Mouse (Mus musculus) forebrain, embryonic 15.5 days (tissue): ENCODE data around the gene Ahdc1. TPM values are rescaled to one million over a fixed set of nuclear protein-coding genes. Genes with fewer than 3 reads are reported as not detected.
"Not testable (repeated sequence)": the region's sequence is repeated elsewhere in the genome, so short reads cannot be mapped to it uniquely, and the experiment has no call there.

Experiments used
- ATAC-seq: fragments of 200-750 bp; cut with Nextera tagmentation; replicated peaks from 2 replicates; pipeline ENCODE4 v1.8.0; 2017; ENCODE audit warnings: mild to moderate bottlenecking, moderate TSS enrichment, moderate library complexity
- H3K27ac ChIP-seq: fragments of 300-500 bp; sonication (generic); replicated peaks from 2 replicates; pipeline ENCODE4 v1.5.1; 2015; ENCODE audit warnings: mild to moderate bottlenecking, inconsistent platforms
- H3K27me3 ChIP-seq: fragments of 300-500 bp; sonication (generic); 2 replicates; pipeline ENCODE4 v1.6.1; 2015; ENCODE audit warnings: inconsistent platforms
- H3K36me3 ChIP-seq: fragments of 300-500 bp; sonication (generic); 2 replicates; pipeline ENCODE4 v1.6.1; 2015; ENCODE audit warnings: mild to moderate bottlenecking, inconsistent platforms
- H3K4me1 ChIP-seq: fragments of 300-500 bp; sonication (generic); 2 replicates; pipeline ENCODE4 v1.6.1; 2015; ENCODE audit warnings: inconsistent platforms
- H3K4me2 ChIP-seq: fragments of 300-500 bp; sonication (generic); replicated peaks from 2 replicates; pipeline ENCODE4 v1.6.1; 2015; ENCODE audit warnings: mild to moderate bottlenecking, inconsistent platforms
- H3K4me3 ChIP-seq: fragments of 300-500 bp; sonication (generic); 2 replicates; pipeline ENCODE4 v1.5.1; 2015; ENCODE audit warnings: mild to moderate bottlenecking, inconsistent platforms
- H3K9ac ChIP-seq: fragments of 300-500 bp; sonication (generic); replicated peaks from 2 replicates; pipeline ENCODE4 v1.6.1; 2015; ENCODE audit warnings: mild to moderate bottlenecking, inconsistent platforms
- H3K9me3 ChIP-seq: fragments of 300-500 bp; sonication (generic); 2 replicates; pipeline ENCODE4 v1.6.1; 2016; ENCODE audit warnings: inconsistent platforms
- WGBS: fragments of 180-500 bp; shearing (Covaris S2); methylation state at CpG from one replicate; pipeline ENCODE4 v1.1.7; 2015; ENCODE audit warnings: mixed read lengths; 5-methylcytosine and 5-hydroxymethylcytosine counted together
- polyA plus RNA-seq: library from polyadenylated mRNA; unstranded; fragments of >200 nt; fragmentation: Nextera tagmentation; extraction: Ambion mirVana; gene quantifications from 2 replicates; pipeline ENCODE4 v1.2.1, GENCODE M21; 2015

Ahdc1 gene
- polyA plus RNA-seq, 1 experiment from 2014 or later: 14.2 TPM

GRCm38 (mm10) chr4:133093056-133093455 lies 82.0 kb downstream of the Ahdc1 start:
- Histone ChIP-seq H3K9me3 (no peaks in the 10 kb centered on the region), H3K27me3 (no peaks in the 10 kb centered on the region), H3K27ac (peak overlapping the region; percentile 93), H3K4me3 (no peak overlapping the region), H3K4me1 (peaks cover 65% of the 10 kb centered on the region), H3K9ac (no peak overlapping the region; the same call in 1 of the 2 replicates), H3K36me3 (no peaks in the 10 kb centered on the region), H3K4me2 (no peak overlapping the region)
- no peak for ATAC-seq
- 62% methylated on average over 6 of the region's 6 CpGs for WGBS

GRCm38 (mm10) chr4:133093481-133094033 lies 82.5 kb downstream of the Ahdc1 start:
- WGBS: 25% methylated on average over 6 of the region's 6 CpGs
- Histone ChIP-seq H3K9ac (peak overlapping the region; percentile 9; the same call in 1 of the 2 replicates), H3K4me1 (peaks cover 65% of the 10 kb centered on the region), H3K27ac (peak overlapping the region; percentile 93), H3K4me2 (no peak overlapping the region), H3K4me3 (no peak overlapping the region), H3K9me3 (no peaks in the 10 kb centered on the region), H3K27me3 (no peaks in the 10 kb centered on the region), H3K36me3 (no peaks in the 10 kb centered on the region)
- ATAC-seq: no peak

DNA sequence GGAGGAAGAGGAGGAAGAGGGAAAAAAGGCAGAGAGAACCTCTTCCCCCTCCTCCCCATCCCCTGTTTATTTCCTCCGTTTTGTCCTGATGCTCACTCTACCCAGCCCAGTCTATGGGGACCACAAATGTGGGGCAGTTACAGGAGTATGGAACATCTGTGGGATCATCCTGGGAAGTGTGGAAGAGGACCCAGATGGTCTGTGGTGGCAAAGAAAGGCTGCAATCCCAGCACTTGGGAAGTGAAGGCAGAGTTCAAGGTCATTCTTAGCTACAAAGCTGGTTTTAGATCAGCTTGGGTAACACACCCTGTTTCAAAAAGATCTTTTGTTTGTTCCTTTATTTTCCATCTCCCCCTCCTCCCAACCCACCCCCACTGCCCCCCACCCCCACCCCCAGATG lies 83.2 kb downstream of the Ahdc1 start:
- H3K27ac ChIP-seq: peak overlapping the region; percentile 93
- H3K9me3 ChIP-seq: no peaks in the 10 kb centered on the region
- no peak overlapping the region for H3K4me3 ChIP-seq
- no peaks in the 10 kb centered on the region for H3K27me3 ChIP-seq
- ATAC-seq: no peak
- no peaks in the 10 kb centered on the region for H3K36me3 ChIP-seq
- no peak overlapping the region for H3K4me2 ChIP-seq
- H3K9ac ChIP-seq: no peak overlapping the region
- peaks cover 62% of the 10 kb centered on the region for H3K4me1 ChIP-seq
- WGBS: 33% methylated on average over 1 of the region's 1 CpGs

DNA sequence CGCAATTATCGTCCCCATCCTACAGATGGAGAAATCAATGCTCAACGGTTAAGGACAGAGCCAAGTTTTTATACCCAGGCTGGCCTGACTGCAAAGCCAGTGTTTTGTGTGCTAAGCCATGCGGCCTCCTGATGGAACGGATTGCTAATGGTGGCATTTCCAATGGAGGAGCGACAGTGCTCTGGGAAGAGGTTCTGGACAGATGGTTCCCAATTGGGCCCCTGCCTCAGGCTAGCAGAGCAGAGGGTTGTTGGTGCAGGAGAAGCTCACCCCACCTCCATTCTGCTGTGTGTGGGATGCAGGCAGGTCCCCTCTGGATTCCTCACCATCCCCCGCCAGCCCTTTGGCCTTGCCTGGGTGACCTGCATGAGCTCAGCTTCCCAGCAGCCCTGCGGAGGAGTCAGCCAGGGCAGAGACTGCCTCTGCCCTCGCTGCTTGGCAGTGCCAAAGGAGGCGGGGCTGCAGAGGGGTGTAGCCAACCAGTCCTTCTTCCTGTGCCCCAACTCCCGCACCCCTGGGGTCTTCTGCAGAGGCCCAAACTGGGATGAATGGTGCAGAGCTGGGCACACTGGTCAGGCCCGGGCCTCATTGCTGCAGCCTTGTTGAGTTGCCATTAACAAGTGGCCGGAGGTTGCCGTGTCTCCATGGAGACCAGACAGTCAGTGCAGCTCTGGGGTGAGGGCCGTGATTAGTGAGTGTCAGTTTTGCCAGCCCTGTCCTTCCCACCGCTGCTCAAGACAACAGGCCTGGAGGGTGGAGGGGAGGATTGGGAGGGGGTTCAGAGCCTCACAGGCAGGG lies 84.1 kb downstream of the Ahdc1 start:
- 19% methylated on average over 16 of the region's 16 CpGs for WGBS
- Histone ChIP-seq H3K27ac (peak overlapping the region; percentile 93), H3K9ac (peak overlapping the region; percentile 9; the same call in 1 of the 2 replicates), H3K4me3 (peak overlapping the region; percentile 14), H3K4me2 (peak overlapping the region; percentile 30), H3K9me3 (no peaks in the 10 kb centered on the region), H3K36me3 (no peaks in the 10 kb centered on the region), H3K27me3 (no peaks in the 10 kb centered on the region), H3K4me1 (peaks cover 54% of the 10 kb centered on the region)
- peak; percentile 39 for ATAC-seq

DNA sequence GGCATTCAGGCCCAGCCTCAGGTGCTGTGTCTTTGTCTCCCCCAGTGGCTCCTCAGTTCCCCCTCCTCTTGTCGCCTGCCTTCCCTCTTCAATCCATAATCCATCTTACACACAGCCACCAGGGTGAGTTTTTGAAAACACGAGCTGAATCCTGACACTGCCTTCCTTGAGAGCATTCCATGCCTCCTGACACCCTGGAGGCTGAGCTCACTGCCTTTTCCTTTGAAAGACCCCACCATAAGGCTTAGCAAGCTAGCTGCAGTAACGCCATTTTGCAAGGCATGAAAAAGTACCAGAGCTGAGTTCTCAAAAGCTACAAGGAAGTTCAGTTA lies 84.6 kb downstream of the Ahdc1 start:
- H3K4me3 ChIP-seq: peak overlapping the region; percentile 14
- 0 out of 2 replicates have a peak overlapping the region, but pooled peaks have one; percentile 9 for H3K9ac ChIP-seq

GRCm38 (mm10) chr4:133096671-133097070 lies 85.6 kb downstream of the Ahdc1 start:
- H3K36me3 ChIP-seq, H3K27ac ChIP-seq, ATAC-seq, H3K9ac ChIP-seq, H3K4me2 ChIP-seq, H3K27me3 ChIP-seq, H3K9me3 ChIP-seq: not testable (repeated sequence)
- under 1% methylated on average over 14 of the region's 26 CpGs for WGBS
- Histone ChIP-seq H3K4me3 (peak overlapping the region; percentile 35), H3K4me1 (peaks cover 40% of the 10 kb centered on the region)

More for the DNA sequence above, 84.6 kb downstream of the Ahdc1 start:
- H3K27ac ChIP-seq: peak overlapping the region; percentile 93
- WGBS: 9% methylated on average over 3 of the region's 3 CpGs
- H3K9me3 ChIP-seq, H3K36me3 ChIP-seq, H3K27me3 ChIP-seq: not testable (repeated sequence)
- H3K4me1 ChIP-seq: peaks cover 48% of the 10 kb centered on the region
- ATAC-seq: 0 out of 2 replicates have a peak, but pooled peaks have one; percentile 8
- peak overlapping the region; percentile 30 for H3K4me2 ChIP-seq

DNA sequence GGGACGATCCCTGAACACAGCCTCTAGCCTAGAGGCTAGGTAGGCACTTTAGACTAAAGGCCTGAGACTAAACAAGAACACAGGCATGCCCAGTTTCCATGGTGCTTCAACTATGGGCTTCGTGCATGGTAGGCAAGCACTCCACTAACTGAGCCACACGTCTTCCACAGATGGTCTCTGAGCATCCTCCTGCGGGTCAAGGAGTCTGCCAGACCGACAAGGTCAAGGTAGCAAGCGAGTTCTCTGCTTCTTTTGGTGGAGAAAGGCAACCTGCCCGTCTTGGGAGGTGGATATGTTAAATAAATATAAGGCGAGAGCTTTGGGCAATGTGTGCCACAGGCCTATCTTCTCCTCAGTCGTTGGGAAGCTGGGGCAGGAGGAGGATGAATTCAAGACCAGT lies 90.7 kb downstream of the Ahdc1 start:
- peak overlapping the region; percentile 9; the same call in 1 of the 2 replicates for H3K4me3 ChIP-seq
- no peaks in the 10 kb centered on the region for H3K27me3 ChIP-seq
- no peaks in the 10 kb centered on the region for H3K9me3 ChIP-seq
- H3K4me2 ChIP-seq: peak overlapping the region; percentile 31
- no peak for ATAC-seq
- H3K36me3 ChIP-seq: no peaks in the 10 kb centered on the region
- no peak overlapping the region for H3K27ac ChIP-seq
- peaks cover 15% of the 10 kb centered on the region for H3K4me1 ChIP-seq
- WGBS: 82% methylated on average over 9 of the region's 9 CpGs
- no peak overlapping the region for H3K9ac ChIP-seq

DNA sequence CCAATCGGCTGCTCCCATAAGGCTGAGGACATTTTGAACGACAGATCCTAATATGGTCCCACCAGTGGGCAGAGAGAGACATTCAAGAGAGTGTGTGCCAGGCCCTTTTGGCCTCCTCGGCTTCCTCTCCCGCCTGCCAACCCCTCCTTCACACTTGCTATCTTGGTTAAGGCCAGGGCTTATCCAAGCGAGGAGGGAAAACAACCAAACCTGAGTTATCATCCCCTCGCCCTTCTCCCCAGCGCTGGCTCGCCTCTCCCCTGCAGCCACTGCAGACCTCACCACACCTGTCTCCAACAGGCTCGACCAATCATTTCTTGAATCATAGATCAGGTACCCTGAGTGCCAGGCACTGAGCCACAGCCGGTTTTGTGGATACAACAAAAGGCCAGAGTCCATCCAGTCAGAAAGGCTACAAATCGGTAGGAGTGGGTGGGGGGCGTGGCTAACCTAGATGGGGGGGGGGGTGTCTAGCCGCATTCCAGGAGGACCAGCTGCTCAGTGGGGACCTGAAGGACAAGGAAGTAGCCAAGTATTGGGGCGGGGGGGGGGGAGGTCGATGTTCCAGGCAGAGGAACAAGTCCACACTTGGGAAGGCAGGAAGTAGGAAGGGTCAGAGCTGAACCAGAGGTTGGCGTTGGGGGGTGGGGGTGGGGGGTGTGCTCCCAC lies 92.6 kb downstream of the Ahdc1 start:
- Histone ChIP-seq H3K36me3 (no peaks in the 10 kb centered on the region), H3K27ac (no peak overlapping the region), H3K4me3 (no peak overlapping the region), H3K27me3 (no peaks in the 10 kb centered on the region), H3K4me1 (peaks cover 19% of the 10 kb centered on the region), H3K9me3 (no peaks in the 10 kb centered on the region), H3K9ac (no peak overlapping the region), H3K4me2 (0 out of 2 replicates have a peak overlapping the region, but pooled peaks have one; percentile 6)
- ATAC-seq: no peak
- WGBS: 24% methylated on average over 16 of the region's 16 CpGs

DNA sequence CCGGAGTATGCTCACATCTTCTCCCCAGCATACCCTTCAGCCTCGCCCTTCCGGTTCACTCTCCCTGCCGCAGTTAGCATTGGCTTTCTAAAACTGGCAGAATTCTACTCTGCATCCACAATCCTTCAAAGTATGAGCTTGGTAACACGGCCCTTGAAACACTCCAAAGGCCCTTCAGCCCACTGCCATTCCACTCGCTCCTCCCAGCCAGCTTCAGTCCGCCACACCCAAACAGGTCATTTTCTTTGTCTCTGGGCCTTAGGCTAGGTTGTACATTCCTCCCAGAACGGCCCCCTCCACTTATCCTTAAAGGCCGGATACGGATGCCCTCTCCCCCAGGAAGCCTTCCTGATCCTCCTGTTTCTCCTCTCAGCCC lies 93.1 kb downstream of the Ahdc1 start:
- H3K9me3 ChIP-seq: no peaks in the 10 kb centered on the region
- WGBS: 39% methylated on average over 10 of the region's 10 CpGs
- H3K4me1 ChIP-seq: peaks cover 19% of the 10 kb centered on the region
- H3K4me3 ChIP-seq: no peak overlapping the region
- H3K9ac ChIP-seq: no peak overlapping the region
- no peaks in the 10 kb centered on the region for H3K36me3 ChIP-seq
- no peaks in the 10 kb centered on the region for H3K27me3 ChIP-seq
- H3K4me2 ChIP-seq: no peak overlapping the region
- no peak overlapping the region for H3K27ac ChIP-seq
- ATAC-seq: no peak

DNA sequence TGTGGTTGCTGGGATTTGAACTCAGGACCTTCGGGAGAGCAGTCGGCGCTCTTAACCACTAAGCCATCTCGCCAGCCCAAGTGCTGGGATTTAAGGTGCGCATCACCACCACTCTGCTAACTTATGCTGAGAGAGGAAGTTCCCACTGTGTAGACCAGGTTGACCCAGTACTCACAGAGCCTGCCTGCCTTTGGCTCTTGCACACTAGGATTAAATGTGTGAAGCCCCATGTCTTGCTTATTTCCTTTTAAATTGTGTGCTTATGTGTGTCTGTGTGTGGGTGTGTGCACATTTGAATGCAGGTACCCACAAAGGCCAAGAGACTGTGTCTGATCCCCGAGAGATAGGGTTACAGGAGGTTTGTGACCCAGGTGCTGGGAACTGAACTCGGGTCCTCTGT lies 95.6 kb downstream of the Ahdc1 start:
- peaks cover 17% of the 10 kb centered on the region for H3K4me1 ChIP-seq
- no peak overlapping the region for H3K4me2 ChIP-seq
- H3K36me3 ChIP-seq: no peaks in the 10 kb centered on the region
- H3K9me3 ChIP-seq: no peaks in the 10 kb centered on the region
- H3K27me3 ChIP-seq: no peaks in the 10 kb centered on the region
- H3K9ac ChIP-seq: no peak overlapping the region
- H3K27ac ChIP-seq: no peak overlapping the region
- H3K4me3 ChIP-seq: no peak overlapping the region
- no peak for ATAC-seq
- WGBS: 98% methylated on average over 7 of the region's 7 CpGs

- WGBS: 63% methylated on average over 13 of the region's 13 CpGs
Observed at GRCm38 (mm10) chr4:133107788-133108281, 96.8 kb downstream of the Ahdc1 start.

More at GRCm38 (mm10) chr4:133107788-133108281, 96.8 kb downstream of the Ahdc1 start:
- H3K27me3 ChIP-seq: no peaks in the 10 kb centered on the region
- H3K4me1 ChIP-seq: peaks cover 10% of the 10 kb centered on the region
- H3K36me3 ChIP-seq: no peaks in the 10 kb centered on the region
- no peak for ATAC-seq
- no peak overlapping the region for H3K4me2 ChIP-seq
- no peak overlapping the region for H3K9ac ChIP-seq
- H3K27ac ChIP-seq: 0 out of 2 replicates have a peak overlapping the region, but pooled peaks have one; percentile 2
- H3K4me3 ChIP-seq: no peak overlapping the region
- H3K9me3 ChIP-seq: no peaks in the 10 kb centered on the region
